Mouse (Mus musculus) embryonic facial prominence, embryonic 14.5 days (tissue): ENCODE results near the gene Qrich2. TPM values are rescaled to one million over a fixed set of nuclear protein-coding genes. Genes with fewer than 3 reads are reported as not detected.

Source experiments
- ATAC-seq: fragments of 200-750 bp; cut with Nextera tagmentation; 2 replicates; pipeline ENCODE4 v1.8.0; 2017; ENCODE audit warnings: low read depth, moderate number of reproducible peaks, moderate TSS enrichment
- DNase-seq: peaks from one replicate; pipeline ENCODE4 v3.0.0-alpha.2; 2015; ENCODE audit warnings: low spot score
- H3K27ac ChIP-seq: fragments of 300-500 bp; sonication (generic); replicated peaks from 2 replicates; pipeline ENCODE4 v1.5.1; 2014; ENCODE audit warnings: low read depth, mild to moderate bottlenecking, low read length, moderate library complexity
- H3K27me3 ChIP-seq: fragments of 300-500 bp; sonication (generic); replicated peaks from 2 replicates; pipeline ENCODE4 v1.6.1; 2014; ENCODE audit warnings: low read length; ENCODE audit not compliant: control insufficient read depth, insufficient read depth
- H3K36me3 ChIP-seq: fragments of 300-500 bp; sonication (generic); 2 replicates; pipeline ENCODE4 v1.6.1; 2014; ENCODE audit warnings: low read length, mixed read lengths; ENCODE audit not compliant: control insufficient read depth, insufficient read depth
- H3K4me1 ChIP-seq: fragments of 300-500 bp; sonication (generic); 2 replicates; pipeline ENCODE4 v1.6.1; 2014; ENCODE audit warnings: antibody characterized with exemption, low read length; ENCODE audit not compliant: control insufficient read depth, insufficient read depth
- H3K4me2 ChIP-seq: fragments of 300-500 bp; sonication (generic); 2 replicates; pipeline ENCODE4 v1.6.1; 2014; ENCODE audit warnings: low read depth, mild to moderate bottlenecking, low read length, moderate library complexity, mixed read lengths
- H3K4me3 ChIP-seq: fragments of 300-500 bp; sonication (generic); 2 replicates; pipeline ENCODE4 v1.5.1; 2014; ENCODE audit warnings: low read depth, mild to moderate bottlenecking, low read length
- H3K9ac ChIP-seq: fragments of 300-500 bp; sonication (generic); 2 replicates; pipeline ENCODE4 v1.6.1; 2014; ENCODE audit warnings: low read depth, mild to moderate bottlenecking, low read length, moderate library complexity, mixed read lengths
- H3K9me3 ChIP-seq: fragments of 300-500 bp; sonication (generic); 2 replicates; pipeline ENCODE4 v1.6.1; 2016; ENCODE audit warnings: low read length; ENCODE audit not compliant: control insufficient read depth
- WGBS: fragments of 180-500 bp; shearing (Covaris S2); extraction: QIAGEN DNeasy Blood & Tissue Kit; methylation state at CpG from one replicate; pipeline ENCODE4 v1.1.7; 2014; 5-methylcytosine and 5-hydroxymethylcytosine counted together
- polyA plus RNA-seq: library from polyadenylated mRNA; unstranded; fragments of >200 nt; fragmentation: Nextera tagmentation; extraction: Ambion mirVana; gene quantifications from 2 replicates; pipeline ENCODE4 v1.2.1, GENCODE M21; 2014

Qrich2 gene
- polyA plus RNA-seq, 1 experiment from 2014 or later = 0.14 TPM

DNA sequence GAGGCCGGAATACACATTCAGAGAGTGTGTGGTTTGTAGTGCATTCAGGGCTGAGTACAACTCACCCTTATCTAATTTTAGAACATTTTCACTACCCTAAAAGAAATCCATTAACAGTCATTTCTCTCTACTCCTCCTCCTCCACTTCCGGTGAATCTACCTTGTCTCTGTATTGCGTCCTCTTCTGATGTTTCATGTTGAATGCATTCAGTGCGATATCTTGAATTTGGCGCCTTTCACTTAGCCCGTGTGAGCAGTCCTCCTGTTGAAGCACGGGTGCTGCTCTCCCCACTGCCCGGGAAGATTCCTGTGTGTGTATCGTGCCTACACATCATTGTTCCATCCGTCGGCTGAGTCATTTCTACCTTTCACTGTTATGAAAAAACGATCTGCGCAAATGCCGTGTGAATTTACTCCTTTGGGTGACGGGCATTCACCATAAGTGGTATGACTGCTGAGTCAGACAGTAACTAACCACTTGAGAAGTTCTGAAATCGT, 59.8 kb downstream of the Qrich2 start:
- peaks cover 1% of the 10 kb centered on the region for H3K4me1 ChIP-seq
- peaks cover 10% of the 10 kb centered on the region; the same call in 1 of the 2 replicates for H3K36me3 ChIP-seq
- H3K9me3 ChIP-seq = no peaks in the 10 kb centered on the region
- H3K4me2 ChIP-seq = no peak overlapping the region
- ATAC-seq (no peak), DNase-seq (no peak)
- H3K9ac ChIP-seq = no peak overlapping the region
- 95% methylated on average over 16 of the region's 16 CpGs for WGBS
- H3K4me3 ChIP-seq = no peak overlapping the region
- no peak overlapping the region for H3K27ac ChIP-seq
- H3K27me3 ChIP-seq = no peaks in the 10 kb centered on the region

DNA sequence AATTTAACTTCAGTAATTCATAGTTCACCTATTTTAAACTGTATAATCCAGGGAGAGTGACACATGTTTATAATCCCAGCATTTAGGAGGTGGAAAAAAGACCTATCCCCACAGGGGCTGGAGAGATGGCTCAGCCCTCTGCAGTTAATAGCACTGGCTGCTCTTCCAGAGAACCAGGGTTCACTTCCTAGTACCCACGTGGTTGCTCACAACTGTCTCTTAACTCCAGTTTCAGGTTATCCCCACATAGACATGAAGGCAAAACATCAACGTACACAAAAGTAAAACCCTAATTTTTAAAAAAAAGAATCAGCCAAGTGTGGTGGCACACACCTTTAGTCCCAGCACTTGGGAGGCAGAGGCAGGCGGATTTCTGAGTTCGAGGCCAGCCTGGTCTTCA, 60.4 kb downstream of the Qrich2 start:
- ATAC-seq (no peak), DNase-seq (no peak)
- Histone ChIP-seq H3K27me3 (no peaks in the 10 kb centered on the region), H3K27ac (no peak overlapping the region), H3K4me2 (no peak overlapping the region), H3K4me3 (no peak overlapping the region), H3K4me1 (no peaks in the 10 kb centered on the region), H3K9me3 (no peaks in the 10 kb centered on the region), H3K9ac (no peak overlapping the region), H3K36me3 (peaks cover 10% of the 10 kb centered on the region; the same call in 1 of the 2 replicates)
- 86% methylated on average over 4 of the region's 4 CpGs for WGBS

DNA sequence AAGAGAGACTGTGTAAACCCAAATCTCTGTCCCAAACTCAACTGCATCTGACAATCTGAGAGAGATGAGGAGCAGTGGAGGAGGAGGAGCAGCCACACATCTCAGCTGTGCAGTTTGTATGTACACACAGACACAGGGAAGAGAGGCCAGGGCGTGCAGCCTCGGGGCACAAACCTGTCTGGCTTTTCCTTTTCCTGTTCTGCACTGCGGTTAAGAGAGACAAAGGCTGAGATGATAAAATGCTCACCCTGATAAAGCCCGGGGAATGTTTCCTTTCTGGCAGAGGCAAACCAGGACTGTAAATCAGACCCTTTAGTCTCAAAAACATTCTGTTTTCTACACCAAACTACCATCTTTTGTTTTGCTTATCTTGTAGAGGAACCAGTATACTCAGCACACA, 65.5 kb downstream of the Qrich2 start:
- no peak overlapping the region for H3K9ac ChIP-seq
- peaks cover 15% of the 10 kb centered on the region for H3K36me3 ChIP-seq
- no peaks in the 10 kb centered on the region for H3K9me3 ChIP-seq
- 39% methylated on average over 4 of the region's 4 CpGs for WGBS
- no peaks in the 10 kb centered on the region for H3K27me3 ChIP-seq
- DNase-seq (peak; percentile 23), ATAC-seq (no peak)
- no peak overlapping the region for H3K4me3 ChIP-seq
- H3K4me2 ChIP-seq = no peak overlapping the region
- no peaks in the 10 kb centered on the region for H3K4me1 ChIP-seq
- no peak overlapping the region for H3K27ac ChIP-seq

DNA sequence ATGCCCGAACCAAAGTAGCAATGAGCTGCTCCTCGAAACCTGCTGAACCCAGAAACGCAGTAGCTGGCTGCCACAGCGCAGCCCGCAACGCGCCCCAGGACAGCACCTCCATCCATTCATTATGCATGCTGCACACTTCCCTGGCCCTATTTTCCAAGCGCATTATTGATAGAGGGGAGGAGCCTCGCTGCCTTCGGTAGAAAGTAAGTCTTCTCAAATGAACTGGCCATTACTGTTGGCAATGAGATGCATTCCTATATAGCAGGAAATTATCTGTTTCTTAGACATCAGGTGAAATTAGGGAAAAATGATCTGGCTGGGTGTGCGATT, 67.7 kb downstream of the Qrich2 start:
- H3K4me1 ChIP-seq = no peaks in the 10 kb centered on the region
- WGBS = 81% methylated on average over 11 of the region's 11 CpGs
- peaks cover 16% of the 10 kb centered on the region for H3K36me3 ChIP-seq
- no peak overlapping the region for H3K9ac ChIP-seq
- no peak for ATAC-seq
- H3K9me3 ChIP-seq = no peaks in the 10 kb centered on the region
- H3K4me2 ChIP-seq = no peak overlapping the region
- no peak for DNase-seq
- H3K27me3 ChIP-seq = no peaks in the 10 kb centered on the region
- H3K27ac ChIP-seq = no peak overlapping the region
- no peak overlapping the region for H3K4me3 ChIP-seq

DNA sequence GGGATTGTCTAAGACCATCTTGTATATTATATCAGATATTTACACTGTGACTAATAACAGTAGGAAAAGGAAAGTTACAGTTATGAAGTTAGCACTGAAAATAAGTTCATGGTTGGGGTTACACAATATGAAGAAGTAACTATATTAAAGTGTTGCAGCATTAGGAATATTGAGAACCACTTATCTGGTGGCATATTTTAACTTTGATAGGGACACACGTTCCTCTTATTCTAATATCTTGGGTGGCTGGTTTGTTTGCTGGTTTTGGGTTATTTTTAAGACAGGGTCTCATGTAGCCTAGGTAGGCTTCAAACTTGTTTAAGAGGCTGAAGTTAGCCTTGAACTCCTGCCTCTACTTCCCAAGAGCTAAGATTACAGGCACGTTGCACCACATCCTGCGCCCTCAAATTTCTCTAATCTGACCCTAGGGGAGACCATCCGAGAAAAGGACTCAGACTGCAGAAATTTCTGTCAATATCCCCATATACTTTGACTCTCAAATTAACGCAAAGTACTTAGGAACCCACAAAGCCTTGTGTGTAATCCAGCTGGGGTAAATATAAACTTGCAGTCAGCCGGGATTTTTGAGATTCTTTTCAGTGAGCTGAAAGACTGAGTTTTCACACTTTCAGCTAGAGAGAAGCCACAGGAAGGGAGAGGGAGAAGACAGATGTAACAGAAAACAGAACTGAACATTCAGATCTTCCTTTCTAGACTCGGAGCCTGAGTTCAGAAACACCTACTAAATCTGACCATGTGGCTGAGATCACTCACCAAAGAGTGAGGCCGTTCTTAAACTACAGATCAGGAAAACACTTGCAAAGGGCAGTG, 68.3 kb downstream of the Qrich2 start:
- H3K4me2 ChIP-seq = no peak overlapping the region
- H3K9ac ChIP-seq = no peak overlapping the region
- H3K9me3 ChIP-seq = no peaks in the 10 kb centered on the region
- H3K27me3 ChIP-seq = no peaks in the 10 kb centered on the region
- DNase-seq = no peak
- WGBS = 63% methylated on average over 8 of the region's 8 CpGs
- H3K4me1 ChIP-seq = no peaks in the 10 kb centered on the region
- H3K27ac ChIP-seq = no peak overlapping the region
- H3K36me3 ChIP-seq = peaks cover 14% of the 10 kb centered on the region
- H3K4me3 ChIP-seq = no peak overlapping the region
- no peak for ATAC-seq

DNA sequence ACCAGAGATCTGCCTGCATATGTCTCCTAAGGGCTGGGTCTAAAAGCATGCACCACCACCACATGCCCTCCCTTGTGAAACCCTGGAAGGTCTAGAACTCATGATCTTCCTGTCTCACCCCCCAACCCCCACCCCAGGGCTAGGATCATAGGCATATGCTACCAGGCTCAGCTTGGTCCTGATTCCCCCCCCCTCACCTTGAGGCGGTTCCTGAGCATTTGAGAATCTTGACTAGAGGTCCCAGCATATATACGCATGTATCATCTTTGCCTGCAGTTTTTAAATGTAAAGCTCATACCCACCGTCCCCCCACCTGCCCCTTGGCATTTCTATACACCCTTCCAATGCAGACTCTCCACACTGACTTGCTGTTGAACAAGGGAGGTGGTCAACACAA, 69.1 kb downstream of the Qrich2 start:
- Histone ChIP-seq H3K36me3 (peaks cover 14% of the 10 kb centered on the region), H3K27me3 (no peaks in the 10 kb centered on the region), H3K4me1 (no peaks in the 10 kb centered on the region), H3K27ac (no peak overlapping the region), H3K9ac (no peak overlapping the region), H3K9me3 (no peaks in the 10 kb centered on the region), H3K4me2 (no peak overlapping the region), H3K4me3 (no peak overlapping the region)
- ATAC-seq = no peak
- 98% methylated on average over 3 of the region's 3 CpGs for WGBS
- DNase-seq = no peak

DNA sequence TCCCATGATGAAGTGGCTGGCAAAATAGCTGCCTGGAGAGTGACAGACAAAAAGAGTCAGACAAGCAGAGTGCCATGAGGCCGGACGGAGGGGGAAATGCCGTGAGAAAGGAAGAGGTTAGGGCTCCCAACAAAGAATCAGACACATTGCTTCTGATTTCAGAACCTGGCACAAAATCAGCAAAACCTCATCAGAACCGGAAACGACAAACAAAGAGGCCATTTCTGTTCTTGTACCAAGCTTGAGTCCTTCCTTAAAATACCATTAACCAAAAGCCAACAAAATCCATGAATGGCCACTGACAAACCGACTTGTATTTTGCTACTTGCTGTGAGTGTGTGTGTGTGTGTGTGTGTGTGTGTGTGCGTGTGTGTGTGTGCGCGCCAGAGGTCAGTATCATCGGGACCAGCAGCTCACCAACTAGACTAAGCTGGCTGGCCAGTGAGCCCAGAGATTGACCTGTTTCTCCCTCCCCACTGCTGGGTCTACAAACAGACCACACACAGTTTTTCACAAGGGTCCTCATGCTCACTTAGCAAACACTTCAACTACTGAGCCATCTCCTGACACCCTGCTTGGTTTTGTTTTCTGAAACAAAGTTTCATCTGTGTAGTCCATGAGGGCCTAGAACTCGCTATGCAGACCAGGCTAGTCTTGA, 69.6 kb downstream of the Qrich2 start:
- no peak for DNase-seq
- H3K4me1 ChIP-seq = no peaks in the 10 kb centered on the region
- whole genome bisulfite sequencing = 90% methylated on average over 11 of the region's 11 CpGs
- H3K27me3 ChIP-seq = no peaks in the 10 kb centered on the region
- no peak overlapping the region for H3K9ac ChIP-seq
- no peak overlapping the region for H3K4me3 ChIP-seq
- peaks cover 14% of the 10 kb centered on the region for H3K36me3 ChIP-seq
- no peak for ATAC-seq
- H3K27ac ChIP-seq = no peak overlapping the region
- no peak overlapping the region for H3K4me2 ChIP-seq
- no peaks in the 10 kb centered on the region for H3K9me3 ChIP-seq

DNA sequence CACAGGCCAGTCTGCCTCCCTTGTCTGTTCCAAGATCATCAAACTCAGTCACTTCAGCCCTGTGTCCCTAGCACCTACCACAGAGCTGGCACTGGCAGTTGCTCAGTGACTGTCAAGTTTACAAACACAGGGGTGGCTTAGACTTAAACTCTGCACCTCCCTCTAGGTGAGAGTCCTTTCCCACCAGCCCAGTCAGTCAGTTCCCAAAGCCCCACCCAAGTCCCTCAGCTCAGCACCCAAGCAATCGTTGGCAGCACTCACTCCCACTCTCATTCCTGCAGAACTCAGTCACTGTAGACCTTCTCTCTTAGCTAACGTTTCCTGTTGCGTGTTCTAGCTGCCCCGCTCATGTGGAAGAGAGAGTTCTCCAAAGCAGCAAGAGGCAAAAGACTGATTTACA, 71.3 kb downstream of the Qrich2 start:
- 88% methylated on average over 4 of the region's 4 CpGs for WGBS
- Histone ChIP-seq H3K36me3 (peaks cover 14% of the 10 kb centered on the region), H3K27me3 (no peaks in the 10 kb centered on the region), H3K9ac (no peak overlapping the region), H3K4me1 (no peaks in the 10 kb centered on the region), H3K4me2 (no peak overlapping the region), H3K27ac (no peak overlapping the region), H3K4me3 (no peak overlapping the region), H3K9me3 (no peaks in the 10 kb centered on the region)
- no peak for DNase-seq
- ATAC-seq = no peak
